Mouse (Mus musculus): ENCODE data around the gene Timm10b.

Gene Timm10b

GRCm38 (mm10) chr7:105640233-105640893 lies 507 bp downstream of the Timm10b start, which contains the start of the genes Arfip2 and Gm45799:
Arfip2 (minus strand) TSS chr7:105640416.
Gm45799 (plus strand) TSS chr7:105640552.
- DNase-seq (ENCODE audit: low spot score in 2 of 2), result peak; percentile 96

- no peak for DNase-seq (ENCODE audit: low spot score in 2 of 2)
These were observed 1.0 kb downstream of the Timm10b start for GRCm38 (mm10) chr7:105640894-105641255.

- DNase-seq (ENCODE audit: low spot score in 2 of 2), result no peak
These were observed 2.1 kb downstream of the Timm10b start for GRCm38 (mm10) chr7:105641936-105642335.

- peak in 1 of 2 experiments; percentile 54 for DNase-seq (ENCODE audit: low spot score in 2 of 2)
These were observed 11.0 kb downstream of the Timm10b start, which contains the start of gene Dnhd1 for GRCm38 (mm10) chr7:105650639-105651435. Dnhd1 (plus strand) TSS chr7:105650827.

GRCm38 (mm10) chr7:105685541-105686197 lies 45.8 kb downstream of the Timm10b start:
- DNase-seq (ENCODE audit: low spot score in 2 of 2), result no peak

GRCm38 (mm10) chr7:105690875-105691274 lies 51.0 kb downstream of the Timm10b start:
- DNase-seq (ENCODE audit: low spot score in 2 of 2), result no peak
